Mouse (Mus musculus): ENCODE measurements around the gene Mest. TPM values are rescaled to one million over a fixed set of nuclear protein-coding genes. Genes with fewer than 3 reads are reported as not detected.
A peak's percentile ranks its signal among the peaks of the same experiment; 100 is the strongest.

Gene Mest
- polyA plus RNA-seq, 1 experiment from 2014 or later, result 710 TPM

GRCm38 (mm10) chr6:30687198-30687597, 36.1 kb upstream of the Mest start:
- Histone ChIP-seq H3K4me3 (replicated peaks) (no peak overlapping the region), H3K27ac (no peak overlapping the region), H3K4me2 (replicated peaks) (no peak overlapping the region), H3K27me3 (replicated peaks) (no peaks in the 10 kb centered on the region), H3K36me3 (no peaks in the 10 kb centered on the region), H3K4me1 (replicated peaks) (peaks cover 8% of the 10 kb centered on the region), H3K9me3 (no peaks in the 10 kb centered on the region), H3K9ac (no peak overlapping the region)
- ATAC-seq, result no peak
- WGBS, result 91% methylated on average over 7 of the region's 7 CpGs

GRCm38 (mm10) chr6:30692826-30693225, 30.5 kb upstream of the Mest start:
- Histone ChIP-seq H3K27me3 (replicated peaks) (no peaks in the 10 kb centered on the region), H3K4me3 (replicated peaks) (peak overlapping the region; percentile 55), H3K36me3 (no peaks in the 10 kb centered on the region), H3K9ac (peak overlapping the region; percentile 59), H3K9me3 (no peaks in the 10 kb centered on the region), H3K4me2 (replicated peaks) (peak overlapping the region; percentile 79), H3K4me1 (replicated peaks) (peaks cover 5% of the 10 kb centered on the region), H3K27ac (peak overlapping the region; percentile 93)
- 73% methylated on average over 5 of the region's 5 CpGs for WGBS
- ATAC-seq, result peak; percentile 12; the same call in 1 of the 2 replicates

GRCm38 (mm10) chr6:30693350-30693991, 29.9 kb upstream of the Mest start, which contains the start of gene Cep41:
Gene Cep41 (minus strand): TSS chr6:30693749.
- Histone ChIP-seq H3K4me1 (replicated peaks) (peaks cover 5% of the 10 kb centered on the region), H3K9me3 (no peaks in the 10 kb centered on the region), H3K9ac (peak within 1 kb of the TSS; percentile 59), H3K36me3 (no peaks in the 10 kb centered on the region), H3K4me2 (replicated peaks) (peak within 1 kb of the TSS; percentile 79), H3K4me3 (replicated peaks) (peak within 1 kb of the TSS; percentile 55), H3K27ac (peak within 1 kb of the TSS; percentile 93), H3K27me3 (replicated peaks) (no peaks in the 10 kb centered on the region)
- ATAC-seq, result peak; percentile 99
- WGBS, result under 1% methylated on average over 50 of the region's 52 CpGs

DNA sequence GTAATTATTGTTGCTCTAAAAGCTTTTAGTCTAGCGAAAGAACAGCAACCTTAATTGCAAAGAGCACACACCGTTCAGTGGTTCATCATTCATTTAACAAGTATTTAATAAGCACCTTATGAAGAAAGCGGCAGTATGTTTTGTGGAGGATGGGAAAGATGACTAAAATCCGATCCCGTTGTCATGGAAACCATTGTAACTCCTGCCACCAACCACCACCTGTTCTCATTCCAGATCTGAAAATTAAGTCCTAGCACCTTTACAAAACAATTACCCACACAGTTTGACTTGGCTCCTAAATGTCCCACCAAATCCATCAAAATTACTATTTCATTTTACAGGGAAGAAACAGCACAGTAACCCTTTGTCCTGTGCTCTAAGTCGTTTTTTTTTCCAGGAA, 29.1 kb upstream of the Mest start:
- no peak overlapping the region for H3K9ac ChIP-seq
- peaks cover 5% of the 10 kb centered on the region for H3K4me1 ChIP-seq (replicated peaks)
- 46% methylated on average over 6 of the region's 6 CpGs for WGBS
- ATAC-seq, result no peak
- H3K4me3 ChIP-seq (replicated peaks), result no peak overlapping the region
- no peak overlapping the region for H3K27ac ChIP-seq
- H3K36me3 ChIP-seq, result no peaks in the 10 kb centered on the region
- H3K9me3 ChIP-seq, result no peaks in the 10 kb centered on the region
- H3K4me2 ChIP-seq (replicated peaks), result peak overlapping the region; percentile 79
- H3K27me3 ChIP-seq (replicated peaks), result no peaks in the 10 kb centered on the region

DNA sequence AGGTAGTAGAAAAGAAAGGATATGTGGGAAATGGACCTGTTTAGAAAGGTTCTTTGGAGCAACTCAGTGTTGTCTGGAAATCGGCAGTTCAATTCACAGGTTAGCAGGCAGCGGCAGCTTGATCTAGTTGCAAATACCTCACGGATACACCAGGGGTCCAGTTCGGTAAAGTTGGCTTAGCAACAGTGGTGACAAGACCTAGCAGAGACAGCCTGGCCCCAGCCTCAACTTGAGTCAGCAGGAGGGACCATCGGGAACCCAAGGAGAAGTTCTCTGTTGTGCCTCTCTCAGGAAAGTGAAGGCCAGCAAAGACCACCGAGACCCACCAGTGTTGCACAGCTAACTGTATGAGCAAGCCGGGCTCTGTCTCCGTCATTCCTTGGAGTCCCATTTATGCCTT, 28.2 kb upstream of the Mest start:
- no peak for ATAC-seq
- Histone ChIP-seq H3K36me3 (no peaks in the 10 kb centered on the region), H3K4me3 (replicated peaks) (no peak overlapping the region), H3K27me3 (replicated peaks) (no peaks in the 10 kb centered on the region), H3K27ac (no peak overlapping the region), H3K4me1 (replicated peaks) (peaks cover 8% of the 10 kb centered on the region), H3K9ac (no peak overlapping the region), H3K4me2 (replicated peaks) (no peak overlapping the region), H3K9me3 (no peaks in the 10 kb centered on the region)
- WGBS, result 92% methylated on average over 8 of the region's 8 CpGs

DNA sequence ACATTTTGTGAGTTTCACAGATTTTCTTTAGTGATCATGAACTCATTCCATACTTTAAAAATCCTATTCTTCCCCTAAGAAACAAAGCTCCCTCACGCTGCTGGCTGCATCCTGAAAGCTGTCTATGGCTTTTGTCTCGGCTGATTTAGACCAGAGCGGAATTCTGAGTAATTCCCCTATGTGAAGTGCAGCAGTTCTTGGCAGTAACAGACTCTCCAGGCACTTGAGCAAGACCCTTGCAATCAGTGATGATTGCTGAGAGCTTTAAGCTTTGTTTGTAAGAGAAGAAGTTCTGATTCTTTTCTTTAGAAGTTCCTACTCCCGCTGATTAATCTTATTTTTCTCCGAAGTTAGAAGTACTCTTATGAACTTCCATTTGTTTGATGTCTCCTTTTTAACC, 25.9 kb upstream of the Mest start:
- no peaks in the 10 kb centered on the region for H3K36me3 ChIP-seq
- no peak for ATAC-seq
- no peak overlapping the region for H3K4me2 ChIP-seq (replicated peaks)
- peak overlapping the region; percentile 61; the same call in 1 of the 2 replicates for H3K27ac ChIP-seq
- H3K9me3 ChIP-seq, result no peaks in the 10 kb centered on the region
- H3K9ac ChIP-seq, result no peak overlapping the region
- H3K4me1 ChIP-seq (replicated peaks), result peaks cover 12% of the 10 kb centered on the region
- H3K27me3 ChIP-seq (replicated peaks), result no peaks in the 10 kb centered on the region
- no peak overlapping the region for H3K4me3 ChIP-seq (replicated peaks)
- 26% methylated on average over 5 of the region's 5 CpGs for WGBS

DNA sequence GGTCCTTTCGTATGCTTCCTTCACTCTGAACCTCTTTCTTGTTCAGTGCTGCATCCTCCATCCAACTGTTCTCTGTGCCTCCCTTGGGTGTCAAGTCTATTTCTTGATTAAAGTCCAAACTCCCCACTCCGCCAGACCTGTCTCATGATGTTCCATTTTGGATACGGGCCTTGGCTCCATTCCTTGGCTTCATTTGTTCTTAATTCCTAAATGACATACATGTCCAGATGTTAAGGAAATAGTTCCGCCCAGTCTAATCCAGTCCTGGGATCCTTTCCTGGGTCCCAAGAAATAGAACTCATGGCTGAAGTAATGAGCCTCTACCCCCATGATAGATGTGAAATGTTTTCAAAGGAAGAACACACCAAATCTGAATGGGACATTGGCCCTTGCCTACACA, 25.3 kb upstream of the Mest start:
- Histone ChIP-seq H3K4me1 (replicated peaks) (peaks cover 8% of the 10 kb centered on the region), H3K9ac (no peak overlapping the region), H3K27ac (peak overlapping the region; percentile 61; the same call in 1 of the 2 replicates), H3K9me3 (no peaks in the 10 kb centered on the region), H3K4me2 (replicated peaks) (no peak overlapping the region), H3K27me3 (replicated peaks) (no peaks in the 10 kb centered on the region), H3K4me3 (replicated peaks) (no peak overlapping the region), H3K36me3 (no peaks in the 10 kb centered on the region)
- ATAC-seq, result no peak
- 78% methylated on average over 4 of the region's 4 CpGs for WGBS

DNA sequence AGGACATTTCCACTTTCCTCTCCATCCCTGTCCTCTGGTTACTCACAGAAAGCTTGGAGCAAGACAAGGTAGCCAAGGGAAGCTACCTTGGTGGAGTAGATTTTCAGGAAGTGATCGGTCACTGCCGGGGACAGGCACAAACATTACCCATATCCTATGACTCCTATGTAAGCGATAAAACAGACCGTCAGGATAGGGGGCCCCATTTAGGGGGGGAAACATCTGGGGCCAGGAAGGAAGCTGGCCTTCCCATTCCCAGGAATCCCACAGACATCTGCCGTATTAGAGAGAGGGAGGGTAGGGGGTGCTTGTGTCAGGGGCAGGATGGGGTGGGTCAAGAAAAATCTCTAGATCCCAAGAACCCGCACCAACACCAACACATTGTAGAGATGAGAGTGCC, 23.2 kb upstream of the Mest start:
- no peaks in the 10 kb centered on the region for H3K9me3 ChIP-seq
- H3K27me3 ChIP-seq (replicated peaks), result no peaks in the 10 kb centered on the region
- 0 out of 2 replicates have a peak, but pooled peaks have one; percentile 32 for ATAC-seq
- no peak overlapping the region for H3K4me2 ChIP-seq (replicated peaks)
- no peak overlapping the region for H3K4me3 ChIP-seq (replicated peaks)
- WGBS, result 36% methylated on average over 6 of the region's 6 CpGs
- H3K9ac ChIP-seq, result no peak overlapping the region
- H3K4me1 ChIP-seq (replicated peaks), result peaks cover 7% of the 10 kb centered on the region; the same call in 1 of the 2 replicates
- H3K27ac ChIP-seq, result peak overlapping the region; percentile 0; the same call in 1 of the 2 replicates
- no peaks in the 10 kb centered on the region for H3K36me3 ChIP-seq

GRCm38 (mm10) chr6:30702881-30703280, 20.5 kb upstream of the Mest start:
- WGBS, result 82% methylated on average over 6 of the region's 6 CpGs
- H3K9me3 ChIP-seq, result no peaks in the 10 kb centered on the region
- H3K9ac ChIP-seq, result no peak overlapping the region
- H3K36me3 ChIP-seq, result no peaks in the 10 kb centered on the region
- no peak overlapping the region for H3K4me2 ChIP-seq (replicated peaks)
- no peak overlapping the region for H3K4me3 ChIP-seq (replicated peaks)
- ATAC-seq, result no peak
- H3K27ac ChIP-seq, result no peak overlapping the region
- H3K27me3 ChIP-seq (replicated peaks), result no peaks in the 10 kb centered on the region
- peaks cover 7% of the 10 kb centered on the region; the same call in 1 of the 2 replicates for H3K4me1 ChIP-seq (replicated peaks)

- Histone ChIP-seq H3K4me3 (replicated peaks) (no peak overlapping the region), H3K4me1 (replicated peaks) (peaks cover 7% of the 10 kb centered on the region; the same call in 1 of the 2 replicates), H3K36me3 (no peaks in the 10 kb centered on the region), H3K27me3 (replicated peaks) (no peaks in the 10 kb centered on the region), H3K27ac (0 out of 2 replicates have a peak overlapping the region, but pooled peaks have one; percentile 4), H3K4me2 (replicated peaks) (no peak overlapping the region), H3K9ac (no peak overlapping the region), H3K9me3 (no peaks in the 10 kb centered on the region)
- 65% methylated on average over 6 of the region's 6 CpGs for WGBS
- no peak for ATAC-seq
Observed at GRCm38 (mm10) chr6:30703476-30703875, 19.9 kb upstream of the Mest start.

DNA sequence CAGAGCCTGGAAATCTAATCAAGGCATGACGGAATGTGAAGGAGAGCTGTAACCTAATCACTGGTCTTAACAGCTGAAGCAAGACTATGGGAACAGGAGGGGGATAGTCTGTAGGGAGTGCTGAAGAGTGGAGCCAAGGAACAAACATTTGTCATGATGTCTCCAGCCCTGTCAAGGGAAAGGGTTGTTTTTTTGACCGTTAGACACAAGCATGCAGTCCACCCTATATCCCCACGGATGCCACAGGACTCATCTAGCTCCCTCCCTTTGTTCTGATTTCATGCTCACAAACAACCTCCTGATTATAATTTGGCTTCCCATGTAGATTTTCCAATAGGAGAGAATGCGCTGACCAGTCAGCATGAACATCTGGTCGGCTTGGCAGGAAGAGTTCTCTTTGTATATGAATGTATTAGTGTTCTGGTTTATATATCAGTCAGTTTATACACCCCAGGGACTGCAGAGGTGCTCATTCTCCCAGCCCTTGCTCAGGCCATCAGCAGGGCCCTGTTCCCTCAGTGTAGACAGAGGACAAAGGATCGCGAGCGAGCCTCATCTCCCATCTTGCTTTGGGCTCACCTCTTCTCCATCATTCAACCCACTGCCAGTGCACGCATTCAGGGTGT, 19.3 kb upstream of the Mest start:
- peak; percentile 53; the same call in 1 of the 2 replicates for ATAC-seq

GRCm38 (mm10) chr6:30709115-30709514, 14.2 kb upstream of the Mest start:
- H3K4me1 ChIP-seq (replicated peaks), result peaks cover 5% of the 10 kb centered on the region
- H3K4me3 ChIP-seq (replicated peaks), result no peak overlapping the region
- no peak overlapping the region for H3K9ac ChIP-seq
- no peak overlapping the region for H3K4me2 ChIP-seq (replicated peaks)
- no peaks in the 10 kb centered on the region for H3K36me3 ChIP-seq
- no peak for ATAC-seq
- 46% methylated on average over 6 of the region's 6 CpGs for WGBS
- H3K27me3 ChIP-seq (replicated peaks), result no peaks in the 10 kb centered on the region
- H3K27ac ChIP-seq, result no peak overlapping the region
- no peaks in the 10 kb centered on the region for H3K9me3 ChIP-seq

More for the DNA sequence above, 19.3 kb upstream of the Mest start:
- no peak overlapping the region for H3K9ac ChIP-seq
- no peaks in the 10 kb centered on the region for H3K9me3 ChIP-seq
- no peak overlapping the region for H3K4me2 ChIP-seq (replicated peaks)
- H3K4me1 ChIP-seq (replicated peaks), result peaks cover 7% of the 10 kb centered on the region; the same call in 1 of the 2 replicates
- WGBS, result 58% methylated on average over 9 of the region's 9 CpGs
- no peaks in the 10 kb centered on the region for H3K27me3 ChIP-seq (replicated peaks)
- no peak overlapping the region for H3K4me3 ChIP-seq (replicated peaks)
- no peaks in the 10 kb centered on the region for H3K36me3 ChIP-seq
- H3K27ac ChIP-seq, result 0 out of 2 replicates have a peak overlapping the region, but pooled peaks have one; percentile 4
